Comparison of ENCODE assay signal across 7 mouse cellular contexts in the genomic region with DNA sequence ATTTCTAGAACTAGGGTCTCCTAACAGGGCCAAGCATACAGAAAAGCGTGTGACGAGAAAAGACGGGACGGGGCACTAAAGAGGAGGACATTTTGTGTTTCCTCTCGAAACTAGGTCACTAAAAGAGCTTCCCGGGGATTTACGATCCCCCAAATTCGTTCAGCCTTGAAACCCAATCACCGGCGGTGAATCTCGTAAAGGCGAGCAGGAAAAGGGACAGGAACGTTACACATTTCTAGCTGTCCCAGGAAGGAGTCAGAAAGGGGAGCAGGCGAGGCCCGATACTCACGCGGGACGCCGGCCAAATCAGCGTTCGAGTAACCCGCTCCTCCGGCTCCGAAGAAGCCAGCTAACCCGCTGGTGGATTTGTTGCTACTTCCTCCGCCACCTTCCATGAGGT. TPM values are rescaled to one million over a fixed set of nuclear protein-coding genes. Genes with fewer than 3 reads are reported as not detected.
DNase-seq lines count a peak whose midpoint lies in the region; ATAC-seq and TF ChIP-seq lines count a peak whose summit lies in the region.

No protein-coding gene starts in this region.

- H3K9me3 ChIP-seq in forebrain, postnatal 0 days (ENCODE audit: low read length) = no peaks in the 10 kb centered on the region
- H3K9me3 ChIP-seq in lung, postnatal 0 days (ENCODE audit: low read length) = no peaks in the 10 kb centered on the region
- no peaks in the 10 kb centered on the region for H3K9me3 ChIP-seq in stomach, postnatal 0 days (ENCODE audit: control insufficient read depth, low read length)

- H3K4me2 ChIP-seq in forebrain, postnatal 0 days (ENCODE audit: low read depth) = peak overlapping the region; percentile 52
- peak overlapping the region; percentile 57 for H3K4me2 ChIP-seq in lung, postnatal 0 days (replicated peaks; ENCODE audit: low read depth, low read length)
- H3K4me2 ChIP-seq in stomach, postnatal 0 days (replicated peaks; ENCODE audit: low read depth) = peak overlapping the region; percentile 73

- H3K9ac ChIP-seq in forebrain, postnatal 0 days = peak overlapping the region; percentile 85
- peak overlapping the region; percentile 89 for H3K9ac ChIP-seq in lung, postnatal 0 days (replicated peaks; ENCODE audit: low read depth)
- peak overlapping the region; percentile 96 for H3K9ac ChIP-seq in stomach, postnatal 0 days (ENCODE audit: low read length)

- H3K27ac ChIP-seq in forebrain, postnatal 0 days (ENCODE audit: low read depth, low read length) = peak overlapping the region; percentile 80; the same call in 1 of the 2 replicates
- peak overlapping the region; percentile 76 for H3K27ac ChIP-seq in lung, postnatal 0 days (ENCODE audit: low read length)
- H3K27ac ChIP-seq in stomach, postnatal 0 days (replicated peaks) = peak overlapping the region; percentile 78

- no peak for TF ChIP-seq EP300 in lung, postnatal 0 days (IDR thresholded peaks at IDR 0.05)
- TF ChIP-seq EP300 in stomach, postnatal 0 days (optimal IDR thresholded peaks at IDR 0.05) = no peak

- H3K27me3 ChIP-seq in forebrain, postnatal 0 days (ENCODE audit: insufficient read depth, low read length) = no peaks in the 10 kb centered on the region
- no peaks in the 10 kb centered on the region for H3K27me3 ChIP-seq in lung, postnatal 0 days (replicated peaks; ENCODE audit: insufficient read depth, low read length)
- H3K27me3 ChIP-seq in stomach, postnatal 0 days (ENCODE audit: control insufficient read depth, insufficient read depth, low read length) = no peaks in the 10 kb centered on the region

- peak overlapping the region; percentile 86 for H3K4me3 ChIP-seq in forebrain, postnatal 0 days (ENCODE audit: low read depth, low read length)
- peak overlapping the region; percentile 99 for H3K4me3 ChIP-seq in lung, postnatal 0 days (ENCODE audit: low read depth, low read length)
- peak overlapping the region; percentile 99 for H3K4me3 ChIP-seq in stomach, postnatal 0 days (ENCODE audit: low read depth, low read length)

- peaks cover 14% of the 10 kb centered on the region for H3K36me3 ChIP-seq in forebrain, postnatal 0 days (ENCODE audit: insufficient read depth)
- peaks cover 14% of the 10 kb centered on the region; the same call in 1 of the 2 replicates for H3K36me3 ChIP-seq in lung, postnatal 0 days (ENCODE audit: insufficient read depth, low read length)
- 0 out of 2 replicates have a peak, but pooled peaks cover 5% of the 10 kb centered on the region for H3K36me3 ChIP-seq in stomach, postnatal 0 days (ENCODE audit: control insufficient read depth, insufficient read depth, low read length)

- no peak for TF ChIP-seq POLR2A in brain, embryonic 14.5 days (IDR thresholded peaks at IDR 0.05; ENCODE audit: borderline replicate concordance, extremely low read depth, insufficient read depth, insufficient read length, poor library complexity, severe bottlenecking)

- 2% methylated on average over 25 of the region's 26 CpGs for WGBS in forebrain, postnatal 0 days
- WGBS in lung, postnatal 0 days = under 1% methylated on average over 25 of the region's 26 CpGs
- under 1% methylated on average over 19 of the region's 26 CpGs for WGBS in stomach, postnatal 0 days

- no peak for TF ChIP-seq CTCF in brain, embryonic 14.5 days (IDR thresholded peaks at IDR 0.05; ENCODE audit: borderline replicate concordance, extremely low read depth, insufficient read depth, insufficient read length)
- TF ChIP-seq CTCF in forebrain, postnatal 0 days (IDR thresholded peaks at IDR 0.05; ENCODE audit: low read depth) = no peak
- TF ChIP-seq CTCF in lung, postnatal 0 days (IDR thresholded peaks at IDR 0.05) = no peak
- no peak for TF ChIP-seq CTCF in stomach, postnatal 0 days (IDR thresholded peaks at IDR 0.05; ENCODE audit: low read depth)

- peak; percentile 61 for DNase-seq in right cerebral cortex, postnatal 4 days
- no peak for DNase-seq in right cerebral cortex, adult 18-20 months
- peak; percentile 27 for DNase-seq in brain, embryonic 14.5 days (ENCODE audit: low read depth)
- DNase-seq in forebrain, postnatal 0 days = peak; percentile 54
- peak; percentile 42 for DNase-seq in lung, postnatal 0 days (ENCODE audit: low spot score)
- peak; percentile 47 for DNase-seq in stomach, postnatal 0 days (ENCODE audit: low spot score)
- DNase-seq in frontal cortex, adult 2 months (ENCODE audit: extremely low spot score in 1 of 2, low spot score in 1 of 2) = no peak

- ATAC-seq in forebrain, postnatal 0 days = peak; percentile 44; the same call in 1 of the 2 replicates
- peak; percentile 37 for ATAC-seq in lung, postnatal 0 days
- ATAC-seq in stomach, postnatal 0 days (ENCODE audit: low FRiP score, low TSS enrichment) = peak; percentile 52

- H3K4me1 ChIP-seq in forebrain, postnatal 0 days (ENCODE audit: insufficient read depth) = peaks cover 15% of the 10 kb centered on the region
- H3K4me1 ChIP-seq in lung, postnatal 0 days (ENCODE audit: insufficient read depth, low read depth, low read length) = peaks cover 19% of the 10 kb centered on the region; the same call in 1 of the 2 replicates
- no peaks in the 10 kb centered on the region for H3K4me1 ChIP-seq in stomach, postnatal 0 days (replicated peaks; ENCODE audit: control insufficient read depth, insufficient read depth)

RNA-seq across cellular contexts. Expression of gene Timm23, which starts 0.3 kb away (rescaled TPM):
- 122 and 139 TPM in 2 replicates for polyA plus RNA-seq in brain, embryonic 14.5 days (2012; rRNA removed)
- 123 and 160 TPM in 2 replicates for total RNA-seq in forebrain, postnatal 0 days (2014; rRNA removed)
- polyA plus RNA-seq in forebrain, postnatal 0 days (2015; fragmentation: Nextera tagmentation; extraction: Ambion mirVana) = 253 and 292 TPM in 2 replicates
- polyA plus RNA-seq in lung, postnatal 0 days (2015; fragmentation: Nextera tagmentation; extraction: Ambion mirVana) = 151 and 160 TPM in 2 replicates
- polyA plus RNA-seq in stomach, postnatal 0 days (2015; fragmentation: Nextera tagmentation; extraction: Ambion mirVana) = 218 and 234 TPM in 2 replicates
- polyA plus RNA-seq in frontal cortex, adult 2 months (2012; rRNA removed) = 108 and 134 TPM in 2 replicates

RNA-seq across cellular contexts. Expression of gene Parg, which starts 0.4 kb away (rescaled TPM):
- 14.4 and 22.0 TPM in 2 replicates for polyA plus RNA-seq in brain, embryonic 14.5 days (2012; rRNA removed)
- 46.9 and 56.0 TPM in 2 replicates for total RNA-seq in forebrain, postnatal 0 days (2014; rRNA removed)
- 27.8 and 28.9 TPM in 2 replicates for polyA plus RNA-seq in forebrain, postnatal 0 days (2015; fragmentation: Nextera tagmentation; extraction: Ambion mirVana)
- polyA plus RNA-seq in lung, postnatal 0 days (2015; fragmentation: Nextera tagmentation; extraction: Ambion mirVana) = 16.5 and 20.2 TPM in 2 replicates
- polyA plus RNA-seq in stomach, postnatal 0 days (2015; fragmentation: Nextera tagmentation; extraction: Ambion mirVana) = 15.2 and 17.5 TPM in 2 replicates
- polyA plus RNA-seq in frontal cortex, adult 2 months (2012; rRNA removed) = 18.8 and 19.1 TPM in 2 replicates

RNA-seq across cellular contexts. Expression of gene Ncoa4, which starts 41.7 kb away (rescaled TPM):
- polyA plus RNA-seq in brain, embryonic 14.5 days (2012; rRNA removed) = 53.0 and 56.5 TPM in 2 replicates
- total RNA-seq in forebrain, postnatal 0 days (2014; rRNA removed) = 143 and 153 TPM in 2 replicates
- 77.9 and 83.8 TPM in 2 replicates for polyA plus RNA-seq in forebrain, postnatal 0 days (2015; fragmentation: Nextera tagmentation; extraction: Ambion mirVana)
- polyA plus RNA-seq in lung, postnatal 0 days (2015; fragmentation: Nextera tagmentation; extraction: Ambion mirVana) = 73.5 and 76.5 TPM in 2 replicates
- polyA plus RNA-seq in stomach, postnatal 0 days (2015; fragmentation: Nextera tagmentation; extraction: Ambion mirVana) = 97.2 and 100 TPM in 2 replicates
- polyA plus RNA-seq in frontal cortex, adult 2 months (2012; rRNA removed) = 49.7 and 60.5 TPM in 2 replicates

RNA-seq across cellular contexts. Expression of gene Msmb, which starts 59.5 kb away (rescaled TPM):
- polyA plus RNA-seq in brain, embryonic 14.5 days (2012; rRNA removed) = not detected in 2 replicates
- not detected in 2 replicates for total RNA-seq in forebrain, postnatal 0 days (2014; rRNA removed)
- polyA plus RNA-seq in forebrain, postnatal 0 days (2015; fragmentation: Nextera tagmentation; extraction: Ambion mirVana) = not detected in 2 replicates
- polyA plus RNA-seq in lung, postnatal 0 days (2015; fragmentation: Nextera tagmentation; extraction: Ambion mirVana) = not detected in 2 replicates
- polyA plus RNA-seq in stomach, postnatal 0 days (2015; fragmentation: Nextera tagmentation; extraction: Ambion mirVana) = not detected in 2 replicates
- not detected in 2 replicates for polyA plus RNA-seq in frontal cortex, adult 2 months (2012; rRNA removed)

Comparison
In these comparisons a context has a peak if more than half of its experiments do, and no peak if none do; other contexts are left out.
1. DNase-seq: peak in right cerebral cortex, postnatal 4 days (single experiment), brain, embryonic 14.5 days (single experiment), forebrain, postnatal 0 days (single experiment), lung, postnatal 0 days (single experiment) and stomach, postnatal 0 days (single experiment); none in right cerebral cortex, adult 18-20 months (single experiment) and frontal cortex, adult 2 months (0 of 2).
2. Peak in every context shown above with its lines, with median percentiles within 50 percentile points of each other: ATAC-seq, H3K27ac ChIP-seq, H3K4me2 ChIP-seq, H3K4me3 ChIP-seq and H3K9ac ChIP-seq.